16 mouse cellular contexts compared by ENCODE assay signal in the genomic region with DNA sequence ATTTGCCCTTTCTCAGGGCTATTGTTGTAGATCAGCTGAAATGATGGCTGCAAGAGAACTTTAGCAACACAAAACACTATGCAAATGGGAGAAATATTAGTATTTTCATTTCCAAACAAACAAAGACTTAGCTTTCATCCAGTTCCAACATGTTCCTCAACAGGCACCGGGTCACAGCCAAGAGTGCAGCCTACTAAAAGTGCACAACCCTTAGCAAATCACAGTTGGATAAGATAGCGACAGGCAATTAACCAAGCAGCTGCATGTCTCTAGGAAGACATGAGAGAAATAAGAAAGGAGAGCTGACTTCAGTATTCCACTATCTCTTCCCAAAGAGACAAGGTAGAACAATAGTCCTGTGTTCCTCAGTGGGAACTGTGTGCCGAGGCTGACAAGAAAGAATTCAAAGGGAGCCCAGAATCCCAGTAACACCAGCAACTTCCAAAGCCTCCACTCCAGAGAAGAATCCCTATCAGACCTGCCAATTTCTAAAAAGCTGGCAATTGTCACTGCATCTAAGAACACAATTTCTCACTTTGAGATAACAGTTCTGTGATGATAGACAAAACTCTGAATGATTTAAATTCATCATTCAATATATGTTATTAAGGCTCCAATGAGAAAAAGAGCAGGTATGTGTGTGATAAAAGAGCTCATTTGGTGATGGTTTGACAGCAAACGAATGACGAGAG.
DNase-seq lines count a peak whose midpoint lies in the region; ATAC-seq lines count a peak whose summit lies in the region.
"Had no signal": no experiment of that assay in that cellular context is flagged by ENCODE, and none has a peak within 500 bp of the region (broad histone marks: within the 10 kb centered on the region; RNA-seq: fewer than 3 reads in every experiment).

No protein-coding gene starts in this region.

- WGBS in forebrain, embryonic 14.5 days = 55% methylated on average over 5 of the region's 5 CpGs
- WGBS in forebrain, embryonic 10.5 days = 80% methylated on average over 5 of the region's 5 CpGs
- WGBS in hindbrain, embryonic 12.5 days = 70% methylated on average over 5 of the region's 5 CpGs
- WGBS in hindbrain, embryonic 11.5 days = 76% methylated on average over 5 of the region's 5 CpGs
- 57% methylated on average over 5 of the region's 5 CpGs for WGBS in midbrain, embryonic 13.5 days
- 80% methylated on average over 5 of the region's 5 CpGs for WGBS in midbrain, embryonic 10.5 days

- DNase-seq in forebrain, embryonic 14.5 days (ENCODE audit: low spot score) = peak; percentile 54
- no peak for DNase-seq in forebrain, embryonic 10.5 days (ENCODE audit: extremely low spot score, low spot score)
- no peak for DNase-seq in hindbrain, embryonic 11.5 days (ENCODE audit: low spot score)
- no peak for DNase-seq in midbrain, embryonic 10.5 days (ENCODE audit: low spot score)
- no peak for DNase-seq in cerebellum, postnatal 25 days
- DNase-seq: adrenal gland, postnatal 25 days; lung, adult 2 months; thymus, postnatal 25 days had no signal

- H3K9me3 ChIP-seq in forebrain, embryonic 14.5 days (replicated peaks; ENCODE audit: control insufficient read depth, low read length) = no peaks in the 10 kb centered on the region
- H3K9me3 ChIP-seq in forebrain, embryonic 10.5 days = no peaks in the 10 kb centered on the region
- no peaks in the 10 kb centered on the region for H3K9me3 ChIP-seq in hindbrain, embryonic 12.5 days (replicated peaks)
- no peaks in the 10 kb centered on the region for H3K9me3 ChIP-seq in hindbrain, embryonic 11.5 days (ENCODE audit: control insufficient read depth, low read length)
- H3K9me3 ChIP-seq in midbrain, embryonic 13.5 days = no peaks in the 10 kb centered on the region
- no peaks in the 10 kb centered on the region for H3K9me3 ChIP-seq in midbrain, embryonic 10.5 days (replicated peaks)
- H3K9me3 ChIP-seq: embryonic facial prominence, embryonic 10.5 days had no signal

- H3K27ac ChIP-seq in forebrain, embryonic 14.5 days (ENCODE audit: low read depth, low read length) = 0 out of 2 replicates have a peak overlapping the region, but pooled peaks have one; percentile 44
- no peak overlapping the region for H3K27ac ChIP-seq in forebrain, embryonic 10.5 days
- peak overlapping the region; percentile 14; the same call in 1 of the 2 replicates for H3K27ac ChIP-seq in hindbrain, embryonic 12.5 days
- no peak overlapping the region for H3K27ac ChIP-seq in hindbrain, embryonic 11.5 days (ENCODE audit: low read depth, low read length)
- peak overlapping the region; percentile 77 for H3K27ac ChIP-seq in midbrain, embryonic 13.5 days
- no peak overlapping the region for H3K27ac ChIP-seq in midbrain, embryonic 10.5 days (replicated peaks)
- H3K27ac ChIP-seq: embryonic facial prominence, embryonic 10.5 days; kidney, postnatal 0 days; stomach, postnatal 0 days had no signal

- H3K4me1 ChIP-seq in forebrain, embryonic 14.5 days (ENCODE audit: control insufficient read depth, insufficient read depth, low read length) = peaks cover 18% of the 10 kb centered on the region
- H3K4me1 ChIP-seq in forebrain, embryonic 10.5 days = peaks cover 11% of the 10 kb centered on the region; the same call in 1 of the 2 replicates
- H3K4me1 ChIP-seq in hindbrain, embryonic 12.5 days = no peaks in the 10 kb centered on the region; the same call in 1 of the 2 replicates
- no peaks in the 10 kb centered on the region for H3K4me1 ChIP-seq in hindbrain, embryonic 11.5 days (replicated peaks; ENCODE audit: control insufficient read depth, insufficient read depth, low read length)
- peaks cover 31% of the 10 kb centered on the region for H3K4me1 ChIP-seq in midbrain, embryonic 13.5 days (replicated peaks)
- H3K4me1 ChIP-seq in midbrain, embryonic 10.5 days = peaks cover 3% of the 10 kb centered on the region; the same call in 1 of the 2 replicates

- H3K36me3 ChIP-seq in forebrain, embryonic 14.5 days (ENCODE audit: control insufficient read depth, insufficient read depth, low read length) = no peaks in the 10 kb centered on the region
- no peaks in the 10 kb centered on the region for H3K36me3 ChIP-seq in forebrain, embryonic 10.5 days (replicated peaks)
- no peaks in the 10 kb centered on the region for H3K36me3 ChIP-seq in hindbrain, embryonic 12.5 days
- no peaks in the 10 kb centered on the region for H3K36me3 ChIP-seq in hindbrain, embryonic 11.5 days (ENCODE audit: control insufficient read depth, insufficient read depth, low read length)
- H3K36me3 ChIP-seq in midbrain, embryonic 13.5 days = no peaks in the 10 kb centered on the region
- H3K36me3 ChIP-seq in midbrain, embryonic 10.5 days = no peaks in the 10 kb centered on the region
- H3K36me3 ChIP-seq: embryonic facial prominence, embryonic 10.5 days had no signal

- no peaks in the 10 kb centered on the region for H3K27me3 ChIP-seq in forebrain, embryonic 14.5 days (replicated peaks; ENCODE audit: control insufficient read depth, insufficient read depth, low read length)
- H3K27me3 ChIP-seq in forebrain, embryonic 10.5 days (ENCODE audit: poor library complexity, severe bottlenecking) = no peaks in the 10 kb centered on the region
- H3K27me3 ChIP-seq in hindbrain, embryonic 12.5 days = no peaks in the 10 kb centered on the region
- no peaks in the 10 kb centered on the region for H3K27me3 ChIP-seq in hindbrain, embryonic 11.5 days (ENCODE audit: control insufficient read depth, insufficient read depth, low read length)
- no peaks in the 10 kb centered on the region for H3K27me3 ChIP-seq in midbrain, embryonic 13.5 days
- H3K27me3 ChIP-seq in midbrain, embryonic 10.5 days (ENCODE audit: low read depth, poor library complexity, severe bottlenecking) = no peaks in the 10 kb centered on the region

- ATAC-seq in forebrain, embryonic 14.5 days = no peak; the same call in 1 of the 2 replicates
- no peak for ATAC-seq in hindbrain, embryonic 12.5 days (ENCODE audit: low FRiP score)
- no peak for ATAC-seq in hindbrain, embryonic 11.5 days (ENCODE audit: low FRiP score)
- no peak for ATAC-seq in midbrain, embryonic 13.5 days
- no peak for ATAC-seq in megakaryocyte, adult 5-6 weeks (ENCODE audit: poor library complexity, severe bottlenecking)

- H3K4me3 ChIP-seq in forebrain, embryonic 14.5 days (ENCODE audit: low read depth, low read length) = no peak overlapping the region
- no peak overlapping the region for H3K4me3 ChIP-seq in forebrain, embryonic 10.5 days
- H3K4me3 ChIP-seq in hindbrain, embryonic 12.5 days = no peak overlapping the region
- no peak overlapping the region for H3K4me3 ChIP-seq in hindbrain, embryonic 11.5 days (ENCODE audit: low read depth, low read length)
- no peak overlapping the region for H3K4me3 ChIP-seq in midbrain, embryonic 13.5 days (replicated peaks)
- H3K4me3 ChIP-seq in midbrain, embryonic 10.5 days = no peak overlapping the region
- H3K4me3 ChIP-seq: embryonic facial prominence, embryonic 10.5 days; erythroblast, embryonic 14.5 days; myocyte had no signal

- H3K4me2 ChIP-seq in forebrain, embryonic 14.5 days (ENCODE audit: low read length) = no peak overlapping the region
- H3K4me2 ChIP-seq in hindbrain, embryonic 12.5 days (replicated peaks) = no peak overlapping the region
- no peak overlapping the region for H3K4me2 ChIP-seq in hindbrain, embryonic 11.5 days (replicated peaks; ENCODE audit: low read depth, low read length)
- H3K4me2 ChIP-seq in midbrain, embryonic 13.5 days (replicated peaks) = no peak overlapping the region

- no peak overlapping the region for H3K9ac ChIP-seq in forebrain, embryonic 14.5 days (ENCODE audit: low read length)
- no peak overlapping the region for H3K9ac ChIP-seq in hindbrain, embryonic 12.5 days
- no peak overlapping the region for H3K9ac ChIP-seq in hindbrain, embryonic 11.5 days (ENCODE audit: low read depth, low read length)
- H3K9ac ChIP-seq in midbrain, embryonic 13.5 days (replicated peaks) = no peak overlapping the region

Comparison
In these comparisons a context has a peak if more than half of its experiments do, and no peak if none do; other contexts are left out.
1. H3K27ac ChIP-seq: peak in forebrain, embryonic 14.5 days (single experiment), hindbrain, embryonic 12.5 days (single experiment) and midbrain, embryonic 13.5 days (single experiment); none in forebrain, embryonic 10.5 days (single experiment), hindbrain, embryonic 11.5 days (single experiment) and midbrain, embryonic 10.5 days (single experiment).